In genomic region chr17:80167436-80167835, GRCm38 (mm10) we compare ENCODE assay signal across 16 mouse cellular contexts. TPM values are rescaled to one million over a fixed set of nuclear protein-coding genes. Genes with fewer than 3 reads are reported as not detected.
A peak's percentile ranks its signal among the peaks of the same experiment; 100 is the strongest.
DNase-seq lines count a peak whose midpoint lies in the region; ATAC-seq and TF ChIP-seq lines count a peak whose summit lies in the region.
"Had no signal": no experiment of that assay in that cellular context is flagged by ENCODE, and none has a peak within 500 bp of the region (broad histone marks: within the 10 kb centered on the region; RNA-seq: fewer than 3 reads in every experiment).

No protein-coding gene starts in this region.

- WGBS in kidney, embryonic 14.5 days = 79% methylated on average over 4 of the region's 4 CpGs
- 76% methylated on average over 4 of the region's 4 CpGs for WGBS in forebrain, embryonic 16.5 days

- 0 out of 2 replicates have a peak, but pooled peaks have one; percentile 12 for ATAC-seq in kidney, embryonic 14.5 days (ENCODE audit: low FRiP score, low TSS enrichment)
- ATAC-seq in forebrain, embryonic 16.5 days = no peak
- no peak for ATAC-seq in megakaryocyte, adult 5-6 weeks (ENCODE audit: poor library complexity, severe bottlenecking)
- ATAC-seq: liver, embryonic 12.5 days had no signal

- H3K4me3 ChIP-seq in gastrocnemius, adult 2 months = no peak overlapping the region
- H3K4me3 ChIP-seq in kidney, embryonic 14.5 days (ENCODE audit: low read length) = no peak overlapping the region
- H3K4me3 ChIP-seq in brown adipose tissue, adult 24 weeks (ENCODE audit: insufficient read depth, low read depth, low read length) = no peak overlapping the region
- no peak overlapping the region for H3K4me3 ChIP-seq in forebrain, embryonic 16.5 days (replicated peaks; ENCODE audit: low read length)
- H3K4me3 ChIP-seq: embryonic facial prominence, embryonic 12.5 days; liver, embryonic 12.5 days; megakaryocyte, embryonic 14.5 days had no signal

- no peak overlapping the region for H3K9ac ChIP-seq in kidney, embryonic 14.5 days (ENCODE audit: low read depth, low read length)
- no peak overlapping the region for H3K9ac ChIP-seq in forebrain, embryonic 16.5 days (replicated peaks; ENCODE audit: low read depth, low read length)
- H3K9ac ChIP-seq: embryonic facial prominence, embryonic 12.5 days; liver, embryonic 12.5 days had no signal

- H3K27me3 ChIP-seq in kidney, embryonic 14.5 days (ENCODE audit: control insufficient read depth, insufficient read depth, low read length) = no peaks in the 10 kb centered on the region
- H3K27me3 ChIP-seq in forebrain, embryonic 16.5 days (replicated peaks; ENCODE audit: control insufficient read depth, insufficient read depth, low read length) = no peaks in the 10 kb centered on the region
- H3K27me3 ChIP-seq: embryonic facial prominence, embryonic 12.5 days had no signal

- DNase-seq in gastrocnemius, adult 2 months = no peak
- DNase-seq in gastrocnemius, adult 18-20 months (ENCODE audit: low spot score) = no peak
- DNase-seq in kidney, postnatal 14 days = no peak
- DNase-seq in testis, postnatal 10 days (ENCODE audit: low spot score) = no peak
- DNase-seq: kidney, adult 18-20 months had no signal

- peaks cover 10% of the 10 kb centered on the region; the same call in 1 of the 2 replicates for H3K4me1 ChIP-seq in kidney, embryonic 14.5 days (ENCODE audit: control insufficient read depth, insufficient read depth, low read length)
- H3K4me1 ChIP-seq in brown adipose tissue, adult 24 weeks (ENCODE audit: control insufficient read depth, insufficient read depth, insufficient read length, low read length) = peaks cover 5% of the 10 kb centered on the region; the same call in 1 of the 2 replicates
- H3K4me1 ChIP-seq in forebrain, embryonic 16.5 days (replicated peaks; ENCODE audit: control insufficient read depth, insufficient read depth, low read length) = peaks cover 36% of the 10 kb centered on the region
- H3K4me1 ChIP-seq: liver, embryonic 12.5 days had no signal

- peak overlapping the region; percentile 44; the same call in 1 of the 2 replicates for H3K27ac ChIP-seq in gastrocnemius, adult 2 months
- no peak overlapping the region for H3K27ac ChIP-seq in kidney, embryonic 14.5 days (ENCODE audit: low read depth, low read length)
- H3K27ac ChIP-seq in brown adipose tissue, adult 24 weeks (replicated peaks; ENCODE audit: low read depth, low read length) = peak overlapping the region; percentile 2; the same call in 1 of the 2 replicates
- H3K27ac ChIP-seq in forebrain, embryonic 16.5 days (ENCODE audit: low read length) = peak overlapping the region; percentile 89; the same call in 1 of the 2 replicates
- H3K27ac ChIP-seq: liver, embryonic 12.5 days had no signal

- intact Hi-C loops in gastrocnemius, adult 2 months (cut with DNase I) = loop anchor here (5.0 kb wide), 1 partner anchor 105 kb away; the partner anchor contains the start of gene Hnrnpll

- no peak for TF ChIP-seq CTCF in gastrocnemius, adult 2 months (IDR thresholded peaks at IDR 0.05)

- H3K9me3 ChIP-seq in kidney, embryonic 14.5 days (ENCODE audit: control insufficient read depth, low read length) = no peaks in the 10 kb centered on the region
- H3K9me3 ChIP-seq in forebrain, embryonic 16.5 days (ENCODE audit: control insufficient read depth, low read length) = no peaks in the 10 kb centered on the region
- H3K9me3 ChIP-seq: embryonic facial prominence, embryonic 12.5 days; liver, embryonic 12.5 days; megakaryocyte, embryonic 14.5 days had no signal

- no peak overlapping the region for H3K4me2 ChIP-seq in kidney, embryonic 14.5 days (replicated peaks; ENCODE audit: low read depth, low read length)
- no peak overlapping the region for H3K4me2 ChIP-seq in forebrain, embryonic 16.5 days (ENCODE audit: low read length)
- H3K4me2 ChIP-seq: liver, embryonic 12.5 days had no signal

- H3K36me3 ChIP-seq in kidney, embryonic 14.5 days (ENCODE audit: control insufficient read depth, insufficient read depth, low read length) = no peaks in the 10 kb centered on the region
- H3K36me3 ChIP-seq in forebrain, embryonic 16.5 days (ENCODE audit: control insufficient read depth, insufficient read depth) = no peaks in the 10 kb centered on the region
- H3K36me3 ChIP-seq: embryonic facial prominence, embryonic 12.5 days; liver, embryonic 12.5 days had no signal

RNA-seq across cellular contexts. Expression of gene Srsf7, which starts 39.7 kb away (rescaled TPM):
- total RNA-seq in gastrocnemius, adult 2 months (2021) = 10 to 100 TPM; 29.3 to 32.9 TPM
- 10 to 100 TPM; 26.3 to 31.9 TPM for total RNA-seq in gastrocnemius, adult 18-20 months (2021)
- polyA plus RNA-seq in kidney, embryonic 14.5 days (2014; fragmentation: Nextera tagmentation; extraction: Ambion mirVana) = 756 and 811 TPM in 2 replicates
- 33.3 and 35.9 TPM in 2 replicates for polyA plus RNA-seq in brown adipose tissue, adult 24 weeks (2012; ENCODE audit: insufficient read depth, insufficient read length, missing spikeins)
- polyA plus RNA-seq in forebrain, embryonic 16.5 days (2015; fragmentation: Nextera tagmentation; extraction: Ambion mirVana) = 575 and 647 TPM in 2 replicates
- total RNA-seq in megakaryocyte, adult 5-6 weeks (2015) = 288 and 324 TPM in 2 replicates
- 271 and 290 TPM in 2 replicates for total RNA-seq in megakaryocyte, adult 5-6 weeks (2017)

RNA-seq across cellular contexts. Expression of gene Ttc39d, which starts 39.8 kb away (rescaled TPM):
- total RNA-seq in gastrocnemius, adult 2 months (2021) = not detected
- total RNA-seq in gastrocnemius, adult 18-20 months (2021) = not detected
- polyA plus RNA-seq in kidney, embryonic 14.5 days (2014; fragmentation: Nextera tagmentation; extraction: Ambion mirVana) = 0.11 TPM in 1 of 2 replicates, not detected in the other
- polyA plus RNA-seq in brown adipose tissue, adult 24 weeks (2012; ENCODE audit: insufficient read depth, insufficient read length, missing spikeins) = not detected in 2 replicates
- not detected in 2 replicates for polyA plus RNA-seq in forebrain, embryonic 16.5 days (2015; fragmentation: Nextera tagmentation; extraction: Ambion mirVana)
- not detected in 2 replicates for total RNA-seq in megakaryocyte, adult 5-6 weeks (2015)
- total RNA-seq in megakaryocyte, adult 5-6 weeks (2017) = 0.15 TPM in 1 of 2 replicates, not detected in the other
- total RNA-seq: granulocyte monocyte progenitor cell, adult 5-6 weeks; heart, postnatal 4 days had no signal
- polyA plus RNA-seq: liver, embryonic 12.5 days; neural tube, embryonic 11.5 days; spleen, adult 2 months had no signal

RNA-seq across cellular contexts. Expression of gene Galm, which starts 40.2 kb away (rescaled TPM):
- total RNA-seq in gastrocnemius, adult 2 months (2021) = 1 to 10 TPM; 2.3 to 2.6 TPM
- total RNA-seq in gastrocnemius, adult 18-20 months (2021) = 1 to 10 TPM; 2.5 to 2.8 TPM
- 14.1 and 16.4 TPM in 2 replicates for polyA plus RNA-seq in kidney, embryonic 14.5 days (2014; fragmentation: Nextera tagmentation; extraction: Ambion mirVana)
- polyA plus RNA-seq in brown adipose tissue, adult 24 weeks (2012; ENCODE audit: insufficient read depth, insufficient read length, missing spikeins) = 61.2 and 63.9 TPM in 2 replicates
- polyA plus RNA-seq in forebrain, embryonic 16.5 days (2015; fragmentation: Nextera tagmentation; extraction: Ambion mirVana) = 1.7 and 2.4 TPM in 2 replicates
- total RNA-seq in megakaryocyte, adult 5-6 weeks (2015) = 6.3 and 8.2 TPM in 2 replicates
- total RNA-seq in megakaryocyte, adult 5-6 weeks (2017) = 3.0 and 5.1 TPM in 2 replicates

RNA-seq across cellular contexts. Expression of gene Gemin6, which starts 56.8 kb away (rescaled TPM):
- 1 to 10 TPM; 6.0 to 7.4 TPM for total RNA-seq in gastrocnemius, adult 2 months (2021)
- 1 to 10 TPM; 7.1 to 7.8 TPM for total RNA-seq in gastrocnemius, adult 18-20 months (2021)
- 49.0 and 61.9 TPM in 2 replicates for polyA plus RNA-seq in kidney, embryonic 14.5 days (2014; fragmentation: Nextera tagmentation; extraction: Ambion mirVana)
- polyA plus RNA-seq in brown adipose tissue, adult 24 weeks (2012; ENCODE audit: insufficient read depth, insufficient read length, missing spikeins) = 4.9 and 8.4 TPM in 2 replicates
- 25.2 and 25.8 TPM in 2 replicates for polyA plus RNA-seq in forebrain, embryonic 16.5 days (2015; fragmentation: Nextera tagmentation; extraction: Ambion mirVana)
- 13.7 and 21.6 TPM in 2 replicates for total RNA-seq in megakaryocyte, adult 5-6 weeks (2015)
- 13.4 and 16.2 TPM in 2 replicates for total RNA-seq in megakaryocyte, adult 5-6 weeks (2017)

Comparison
In these comparisons a context has a peak if more than half of its experiments do, and no peak if none do; other contexts are left out.
1. RNA of gene Srsf7, which starts 39.7 kb away (total RNA-seq): 271 to 324 TPM in megakaryocyte, adult 5-6 weeks; 29.3 to 32.9 TPM in gastrocnemius, adult 2 months and 26.3 to 31.9 TPM in gastrocnemius, adult 18-20 months; every median in the first group is over 4 times any median in the second.